Mouse (Mus musculus) frontal cortex, postnatal 25 days (tissue): ENCODE measurements around the gene Gm13103.
"Not testable (repeated sequence)": the region's sequence is repeated elsewhere in the genome, so short reads cannot be mapped to it uniquely, and the experiment has no call there.

Experiments used
- DNase-seq, 2 experiments: peaks; one replicate each; pipeline ENCODE4 v3.0.0; 2022; ENCODE audit warnings: low spot score in 2 of 2

The Gm13103 gene

DNA sequence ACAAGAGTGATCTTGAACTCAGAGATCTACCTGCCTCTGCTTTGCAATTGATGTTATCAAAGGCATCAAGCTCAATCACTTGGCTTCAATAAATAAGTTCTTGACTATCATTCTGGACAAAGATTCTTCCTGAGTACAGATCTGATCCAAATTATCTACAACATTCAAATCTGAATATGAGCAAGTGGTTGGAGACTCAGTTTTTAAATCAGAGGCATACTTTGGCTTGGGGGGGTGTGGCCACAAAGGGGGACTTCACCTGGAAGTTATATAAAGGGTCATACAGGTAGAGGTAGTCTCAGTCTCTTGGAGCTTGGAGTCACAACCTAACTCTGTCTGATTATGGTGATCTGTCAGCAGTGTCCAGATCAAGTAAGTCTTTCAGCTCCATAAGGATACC, at the start of gene Gm13103:
Gene Gm13103 (plus strand): TSS at position 301 of the 400 bp plus-strand sequence.
- not testable (repeated sequence) for DNase-seq

DNA sequence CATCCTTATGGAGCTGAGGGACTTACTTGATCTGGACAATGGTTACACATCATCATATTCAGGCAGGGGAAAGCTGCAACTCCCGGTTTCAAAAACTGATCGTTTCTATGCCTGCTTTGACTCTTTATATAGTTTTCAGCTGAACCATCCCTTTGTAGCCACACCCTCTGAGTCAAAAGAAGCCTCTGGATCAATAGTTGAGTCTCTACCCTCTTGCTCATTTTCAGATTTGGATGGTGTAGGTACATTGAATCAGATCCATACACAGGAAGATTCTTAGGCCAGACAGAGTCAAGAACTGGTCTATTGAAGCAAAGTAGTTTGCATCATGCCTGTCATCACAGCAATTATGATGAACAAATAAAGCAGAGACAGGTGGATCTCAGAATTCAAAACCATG, 30.3 kb upstream of the Gm13103 start, which contains the start of gene Gm13084:
Gene Gm13084 (minus strand): TSS at position 101 of the 400 bp plus-strand sequence.
- no peak for DNase-seq

DNA sequence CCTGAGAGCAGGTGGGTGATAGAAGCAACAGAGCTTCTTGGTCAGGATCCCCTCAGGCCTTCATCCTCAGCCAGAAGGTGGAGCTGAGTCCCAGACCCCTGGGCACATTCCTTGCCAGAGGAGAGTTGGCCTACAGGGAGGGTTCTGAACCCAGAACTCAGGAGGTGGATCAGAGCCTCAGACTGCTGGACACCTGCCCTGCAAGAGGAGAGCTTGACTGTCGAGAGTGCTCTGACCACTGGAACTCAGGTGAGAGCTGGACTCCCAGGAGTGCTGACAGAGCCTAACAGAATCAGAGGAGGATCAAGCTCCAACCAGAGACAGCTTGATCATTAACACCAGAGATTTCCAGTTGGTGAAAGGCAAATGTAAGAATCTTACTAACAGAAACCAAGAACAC, 36.1 kb downstream of the Gm13103 start:
- DNase-seq = not testable (repeated sequence)

DNA sequence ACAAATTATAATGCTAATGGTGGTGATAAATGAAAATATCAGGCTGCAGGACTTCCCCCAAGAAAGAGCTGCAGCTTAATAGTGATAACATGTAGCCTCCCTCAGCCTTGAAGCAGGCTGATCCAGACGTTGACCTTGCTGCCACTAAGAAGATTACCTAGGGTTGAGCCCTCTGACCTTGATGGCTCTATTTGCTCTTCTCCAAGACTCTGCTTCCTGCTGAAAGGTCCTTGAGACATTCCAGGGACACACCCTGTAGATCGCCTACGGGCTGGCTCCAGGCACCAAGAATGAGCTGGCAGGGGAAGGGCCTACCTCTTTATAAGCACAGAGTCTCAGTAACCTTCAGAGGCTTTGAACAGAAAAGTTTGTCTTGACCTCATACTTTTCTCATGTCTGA, 48.1 kb downstream of the Gm13103 start:
- not testable (repeated sequence) for DNase-seq

DNA sequence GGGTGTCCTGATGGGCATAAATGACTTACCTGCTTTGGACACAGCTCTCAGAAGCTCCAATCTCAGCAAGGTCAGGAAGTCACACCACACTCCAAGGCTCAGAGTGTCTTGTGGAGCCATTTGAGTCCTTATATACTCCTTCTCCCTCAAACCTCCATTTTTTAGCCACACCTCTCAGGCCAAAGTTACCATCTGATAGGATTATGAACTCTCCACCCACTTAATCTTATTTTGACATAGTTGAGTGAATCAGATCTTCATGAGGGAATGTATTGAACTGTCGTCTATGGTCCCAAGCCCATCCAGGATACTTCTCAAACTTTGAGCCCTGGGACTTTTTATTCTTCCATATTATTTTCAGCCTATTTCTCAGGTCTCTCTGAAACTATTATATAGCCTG, 54.0 kb downstream of the Gm13103 start, which contains the start of gene Pramef6:
Gene Pramef6 (minus strand): TSS at position 101 of the 400 bp plus-strand sequence.
- not testable (repeated sequence) for DNase-seq
